Mouse (Mus musculus): ENCODE results near the gene Commd1.

Gene Commd1

GRCm38 (mm10) chr11:22886991-22887390, 95.2 kb downstream of the Commd1 start:
- DNase-seq (ENCODE audit: low spot score), result no peak

- DNase-seq (ENCODE audit: low spot score), result no peak
Measured at GRCm38 (mm10) chr11:22885350-22885749, 96.8 kb downstream of the Commd1 start.

GRCm38 (mm10) chr11:22883676-22884075, 98.5 kb downstream of the Commd1 start:
- no peak for DNase-seq (ENCODE audit: low spot score)

- DNase-seq (ENCODE audit: low spot score), result no peak
Measured at GRCm38 (mm10) chr11:22882926-22883325, 99.3 kb downstream of the Commd1 start.

GRCm38 (mm10) chr11:22880383-22881172, 101.6 kb downstream of the Commd1 start:
- DNase-seq (ENCODE audit: low spot score), result no peak

- no peak for DNase-seq (ENCODE audit: low spot score)
Measured at GRCm38 (mm10) chr11:22879645-22880044, 102.5 kb downstream of the Commd1 start.

GRCm38 (mm10) chr11:22876680-22877330, 105.4 kb downstream of the Commd1 start:
- peak; percentile 48 for DNase-seq (ENCODE audit: low spot score)

- DNase-seq (ENCODE audit: low spot score), result no peak
Measured at GRCm38 (mm10) chr11:22875279-22875678, 106.9 kb downstream of the Commd1 start.

- DNase-seq (ENCODE audit: low spot score), result no peak
Measured at GRCm38 (mm10) chr11:22874747-22875146, 107.4 kb downstream of the Commd1 start.

- no peak for DNase-seq (ENCODE audit: low spot score)
Measured at GRCm38 (mm10) chr11:22873383-22873782, 108.8 kb downstream of the Commd1 start.

- no peak for DNase-seq (ENCODE audit: low spot score)
Measured at GRCm38 (mm10) chr11:22872307-22872680, 109.9 kb downstream of the Commd1 start.

- no peak for DNase-seq (ENCODE audit: low spot score)
Measured at GRCm38 (mm10) chr11:22871628-22872306, 110.4 kb downstream of the Commd1 start.

- no peak for DNase-seq (ENCODE audit: low spot score)
Measured at GRCm38 (mm10) chr11:22868582-22868981, 113.6 kb downstream of the Commd1 start.

GRCm38 (mm10) chr11:22867691-22868090, 114.5 kb downstream of the Commd1 start:
- DNase-seq (ENCODE audit: low spot score), result no peak

- no peak for DNase-seq (ENCODE audit: low spot score)
Measured at GRCm38 (mm10) chr11:22865635-22866246, 116.4 kb downstream of the Commd1 start.

- no peak for DNase-seq (ENCODE audit: low spot score)
Measured at GRCm38 (mm10) chr11:22864305-22865060, 117.7 kb downstream of the Commd1 start.

- DNase-seq (ENCODE audit: low spot score), result no peak
Measured at GRCm38 (mm10) chr11:22863581-22863980, 118.6 kb downstream of the Commd1 start.

- no peak for DNase-seq (ENCODE audit: low spot score)
Measured at GRCm38 (mm10) chr11:22861315-22861714, 120.9 kb downstream of the Commd1 start.

GRCm38 (mm10) chr11:22860335-22861227, 121.6 kb downstream of the Commd1 start, which contains the start of gene B3gnt2:
Gene B3gnt2, minus strand, starts transcription at chr11:22860961.
- no peak for DNase-seq (ENCODE audit: low spot score)

GRCm38 (mm10) chr11:22859633-22860334, 122.4 kb downstream of the Commd1 start:
- peak; percentile 79 for DNase-seq (ENCODE audit: low spot score)
